In the genomic region with DNA sequence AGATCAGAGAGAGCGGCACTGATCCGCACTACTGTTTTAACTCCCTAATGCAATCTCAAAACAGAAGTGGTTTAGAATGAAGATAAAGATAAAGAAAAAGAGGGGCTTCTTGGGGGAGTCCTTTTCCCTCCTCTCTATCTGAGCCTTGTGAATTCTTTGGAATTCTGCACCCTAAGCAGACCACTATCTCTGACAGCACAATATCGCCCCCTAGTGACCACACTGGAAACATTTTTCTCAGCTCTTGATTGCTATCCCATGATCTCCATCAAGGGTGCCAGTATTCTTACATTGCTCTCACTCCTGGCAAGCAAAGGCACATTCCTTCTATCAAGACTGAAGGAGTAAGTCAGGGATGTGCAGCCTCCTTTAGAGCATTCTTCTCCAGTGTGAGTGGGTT, we compare ENCODE assay signal across 9 mouse cellular contexts.
DNase-seq lines count a peak whose midpoint lies in the region; ATAC-seq lines count a peak whose summit lies in the region.
"Had no signal": no experiment of that assay in that cellular context is flagged by ENCODE, and none has a peak within 500 bp of the region (broad histone marks: within the 10 kb centered on the region; RNA-seq: fewer than 3 reads in every experiment).

No protein-coding gene starts in this region.

- no peak overlapping the region for H3K4me2 ChIP-seq in liver, embryonic 12.5 days
- H3K4me2 ChIP-seq: embryonic facial prominence, embryonic 13.5 days had no signal

- DNase-seq in liver, result peak; percentile 10
- peak; percentile 69 for DNase-seq in adrenal gland, postnatal 14 days
- peak; percentile 45 for DNase-seq in embryo, embryonic 9.5 days (ENCODE audit: extremely low spot score)
- DNase-seq in kidney, postnatal 10 days, result peak; percentile 44
- peak; percentile 45 for DNase-seq in lung, postnatal 10 days
- DNase-seq in right cerebral cortex, postnatal 4 days, result peak; percentile 47

- no peaks in the 10 kb centered on the region for H3K9me3 ChIP-seq in liver, embryonic 12.5 days (replicated peaks)
- H3K9me3 ChIP-seq: embryonic facial prominence, embryonic 13.5 days had no signal

- no peaks in the 10 kb centered on the region for H3K36me3 ChIP-seq in liver, embryonic 12.5 days
- H3K36me3 ChIP-seq: embryonic facial prominence, embryonic 13.5 days had no signal

- no peak overlapping the region for H3K9ac ChIP-seq in liver, embryonic 12.5 days
- H3K9ac ChIP-seq: embryonic facial prominence, embryonic 13.5 days had no signal

- H3K27me3 ChIP-seq in liver, embryonic 12.5 days (replicated peaks), result peaks cover 16% of the 10 kb centered on the region; the same call in 1 of the 2 replicates

- H3K4me3 ChIP-seq in liver, embryonic 12.5 days, result no peak overlapping the region
- H3K4me3 ChIP-seq: embryonic facial prominence, embryonic 13.5 days had no signal

- no peaks in the 10 kb centered on the region for H3K4me1 ChIP-seq in liver, embryonic 12.5 days
- H3K4me1 ChIP-seq: embryonic facial prominence, embryonic 13.5 days had no signal

- no peak overlapping the region for H3K27ac ChIP-seq in liver, embryonic 12.5 days
- H3K27ac ChIP-seq: embryonic facial prominence, embryonic 13.5 days had no signal

- ATAC-seq in liver, embryonic 12.5 days, result no peak
- no peak for ATAC-seq in activated CD4-positive, CD25-positive, alpha-beta regulatory T cell, adult 4 months

- 39% methylated on average over 3 of the region's 3 CpGs for WGBS in liver, embryonic 12.5 days (ENCODE audit: insufficient replicate concordance)

Comparison
In these comparisons a context has a peak if more than half of its experiments do, and no peak if none do; other contexts are left out.
1. DNase-seq: peak in every context shown above with its lines; median percentile 69 in adrenal gland, postnatal 14 days; 47 in right cerebral cortex, postnatal 4 days; 45 in embryo, embryonic 9.5 days; 45 in lung, postnatal 10 days; 44 in kidney, postnatal 10 days; 10 in liver.